Mouse (Mus musculus): ENCODE measurements around the gene Ubr4.

Gene Ubr4

DNA sequence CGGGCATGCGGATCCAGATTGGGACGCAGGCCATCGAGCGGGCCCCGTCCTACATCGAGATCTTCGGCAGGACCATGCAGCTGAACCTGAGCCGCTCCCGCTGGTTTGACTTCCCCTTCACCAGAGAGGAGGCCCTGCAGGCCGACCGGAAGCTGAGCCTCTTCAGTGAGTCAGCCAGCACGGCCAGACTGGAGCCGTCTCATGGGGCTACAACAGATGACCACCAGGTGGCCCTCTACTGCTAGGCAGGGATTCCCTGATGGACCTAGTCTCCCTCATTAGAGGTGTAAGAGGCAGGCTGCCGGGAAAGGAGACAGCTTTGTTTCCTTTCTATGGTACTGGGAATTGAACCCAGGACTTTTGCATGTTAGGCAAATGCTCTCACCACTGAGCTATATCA lies 77.8 kb downstream of the Ubr4 start:
- CTCF ChIA-PET: interaction anchor here (0.5 kb wide), 1 partner anchor 18 kb away, joined by 3 read pairs; no protein-coding TSS in a partner anchor

DNA sequence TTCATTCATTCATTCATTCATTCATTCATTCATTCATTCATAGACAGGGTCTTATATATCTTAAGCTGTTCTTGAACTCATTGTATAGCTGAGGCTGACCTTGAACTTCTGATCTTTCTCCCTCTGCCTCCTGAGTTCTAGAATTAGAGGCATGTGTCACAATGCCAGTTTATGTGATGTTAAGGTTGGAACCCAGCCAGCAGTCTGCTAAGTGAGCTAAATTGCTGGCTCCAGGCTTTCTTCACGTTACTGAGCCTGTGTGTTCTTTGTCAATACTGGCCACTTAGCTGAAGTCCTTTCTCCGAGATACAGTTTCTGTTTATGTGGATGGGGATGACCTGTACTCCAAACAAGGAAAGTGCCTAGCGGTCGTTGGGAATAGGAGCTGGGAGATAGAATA lies 78.5 kb downstream of the Ubr4 start:
- CTCF ChIA-PET: no interaction called here

DNA sequence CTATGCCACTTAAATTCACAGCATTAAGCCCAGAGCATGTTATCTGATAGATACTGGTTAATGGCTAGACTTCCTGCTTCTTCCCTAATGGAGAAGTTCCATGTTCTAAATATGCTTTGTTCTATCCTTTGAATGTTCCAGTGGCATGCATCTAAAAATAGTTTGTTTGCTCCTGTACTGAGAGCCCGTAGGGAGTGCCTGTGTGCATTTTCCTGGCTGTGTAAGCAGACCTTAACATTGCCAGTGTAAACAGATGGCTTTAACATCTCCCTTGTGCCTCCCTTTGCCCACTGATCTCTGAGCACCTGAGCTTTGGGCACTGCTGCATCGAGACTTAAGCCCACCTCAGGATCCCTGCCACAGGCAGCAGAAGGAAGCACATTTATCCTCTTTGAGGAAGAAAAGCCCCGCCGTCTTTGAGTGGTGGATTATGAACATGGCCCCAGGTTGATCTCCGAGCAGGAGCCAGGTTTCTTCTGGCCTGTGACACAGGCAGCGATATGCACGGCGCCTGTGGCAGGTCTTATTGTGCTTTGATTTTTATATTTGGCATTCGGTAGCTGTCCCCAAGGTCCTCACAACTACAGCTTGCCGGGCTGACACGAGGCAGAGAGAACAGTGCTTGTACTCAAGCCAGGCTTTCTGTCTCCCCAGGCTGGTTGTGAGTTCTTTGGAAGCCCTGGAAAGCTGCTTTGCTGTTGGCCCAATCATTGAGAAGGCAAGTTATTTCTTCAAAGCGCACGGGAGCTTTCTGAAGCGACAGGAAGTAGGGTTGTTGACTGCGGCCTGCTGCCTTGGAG lies 80.8 kb downstream of the Ubr4 start:
- CTCF ChIA-PET: no interaction called here

DNA sequence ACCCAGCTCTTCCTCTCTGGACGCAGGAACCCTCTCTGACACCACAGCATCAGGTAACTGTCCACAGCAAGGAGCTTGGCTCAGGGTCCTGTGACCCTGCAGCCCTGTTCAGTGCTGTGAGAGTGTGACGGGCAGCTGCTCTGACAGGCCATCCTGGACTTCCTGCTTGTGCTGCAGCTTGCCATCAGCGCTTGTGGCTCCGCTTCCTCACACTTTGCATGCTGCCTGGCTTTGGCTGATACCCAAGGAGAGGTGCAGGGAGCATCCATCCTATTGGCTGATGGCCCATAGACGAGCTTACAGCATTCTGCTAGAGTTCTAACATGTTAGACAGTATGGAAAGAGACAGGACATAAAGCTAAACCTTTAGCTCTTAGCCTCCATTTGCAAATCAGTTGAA lies 88.8 kb downstream of the Ubr4 start:
- CTCF ChIA-PET: no interaction called here

DNA sequence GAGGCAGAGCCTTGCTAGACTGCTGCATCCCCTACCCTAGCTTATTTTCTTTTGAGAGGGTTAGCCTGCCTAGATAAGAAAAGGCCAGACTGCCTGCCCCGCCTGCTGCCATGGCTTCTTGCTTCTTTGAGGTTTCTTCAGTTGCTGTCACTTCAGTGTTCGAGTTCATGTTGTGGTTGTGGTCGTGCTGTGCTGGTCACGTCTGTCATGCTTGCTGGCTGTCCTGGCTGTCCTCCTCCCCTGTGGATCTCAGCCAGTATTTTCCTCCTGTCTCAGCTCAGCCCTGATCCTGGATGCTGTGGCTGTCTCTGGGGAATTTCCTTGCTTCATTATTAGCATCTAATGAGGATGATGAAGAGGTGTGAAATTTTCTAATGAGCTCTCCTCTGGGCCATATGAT lies 89.4 kb downstream of the Ubr4 start:
- CTCF ChIA-PET: no interaction called here

DNA sequence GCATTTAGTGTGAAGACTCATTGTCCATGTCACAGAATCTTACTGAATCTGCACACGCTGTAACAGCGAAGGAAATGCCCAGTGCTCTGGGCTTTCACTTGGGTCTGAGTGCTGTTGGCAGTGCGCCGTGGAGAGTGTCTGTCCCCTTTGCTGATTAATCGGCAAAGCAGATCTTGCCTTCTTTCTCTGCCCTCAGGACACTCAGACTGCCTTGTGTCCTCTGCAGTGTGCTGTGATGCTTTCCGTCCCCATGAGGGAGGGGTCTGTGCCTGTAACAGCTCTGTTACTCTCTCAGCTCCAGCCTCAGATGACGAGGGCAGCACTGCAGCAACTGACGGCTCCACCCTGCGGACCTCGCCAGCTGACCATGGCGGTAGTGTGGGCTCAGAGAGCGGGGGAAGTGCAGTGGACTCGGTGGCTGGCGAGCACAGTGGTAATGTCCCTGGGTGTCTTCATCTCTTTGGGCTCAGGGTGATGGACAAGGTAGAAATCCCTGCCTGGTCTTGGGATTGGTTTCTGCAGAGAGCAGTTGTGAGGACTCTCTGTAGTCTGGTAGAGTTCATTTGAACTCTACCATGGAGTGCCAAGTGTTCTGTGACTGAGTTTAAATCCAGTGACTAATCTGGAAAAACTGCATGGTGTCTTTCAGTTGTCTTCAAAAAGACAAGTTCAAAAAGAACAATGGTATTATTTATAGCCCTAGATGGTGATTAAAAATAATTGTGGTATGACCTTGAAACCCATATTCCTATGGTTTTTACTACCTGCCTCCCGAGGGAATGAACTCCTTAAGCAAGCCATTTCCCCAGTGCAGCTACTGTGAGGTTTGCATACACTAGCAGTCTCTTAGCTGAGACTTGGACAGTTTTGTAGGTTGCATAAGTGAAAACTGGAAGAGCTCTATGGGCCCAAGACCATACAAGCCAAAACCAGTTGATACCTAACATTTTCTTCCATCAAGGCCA lies 90.3 kb downstream of the Ubr4 start:
- CTCF ChIA-PET: no interaction called here

DNA sequence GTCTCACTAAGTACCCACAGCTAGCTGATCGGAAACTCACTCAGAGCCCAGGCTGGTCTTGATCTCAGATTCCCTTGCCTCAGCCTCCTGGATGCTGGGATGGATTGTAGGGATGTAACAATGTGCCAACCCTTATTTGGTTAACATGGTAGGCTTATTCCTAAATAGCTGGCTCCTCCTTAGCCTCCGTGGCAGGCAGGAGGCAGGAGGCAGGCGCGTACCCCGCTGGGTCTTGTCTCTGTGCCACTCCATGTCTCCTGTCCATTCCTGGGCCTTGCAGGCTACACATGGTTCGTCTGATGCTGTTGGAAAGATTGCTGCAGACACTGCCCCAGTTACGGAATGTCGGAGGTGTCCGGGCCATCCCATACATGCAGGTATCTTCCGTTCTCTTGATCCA lies 91.9 kb downstream of the Ubr4 start:
- CTCF ChIA-PET: no interaction called here

DNA sequence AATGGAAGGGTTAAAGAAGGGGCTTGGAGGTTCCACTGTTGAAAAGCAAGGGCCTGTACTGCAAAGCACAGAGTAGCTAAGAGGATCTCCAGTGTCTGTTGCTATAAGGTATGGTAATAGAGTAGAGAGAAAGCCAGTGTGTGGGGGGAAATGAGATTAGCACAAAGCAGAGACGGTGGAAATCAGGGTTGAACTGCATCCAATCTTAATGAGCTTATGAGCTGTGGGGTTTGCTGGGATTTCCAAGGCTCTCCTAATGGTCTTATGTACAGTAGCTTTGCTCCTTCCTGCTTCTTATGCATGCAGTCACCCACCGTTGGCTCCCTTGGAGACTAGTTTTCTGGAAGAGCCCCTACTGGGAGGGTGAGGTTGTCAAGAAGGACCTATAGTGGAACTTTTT lies 93.8 kb downstream of the Ubr4 start:
- CTCF ChIA-PET: no interaction called here

DNA sequence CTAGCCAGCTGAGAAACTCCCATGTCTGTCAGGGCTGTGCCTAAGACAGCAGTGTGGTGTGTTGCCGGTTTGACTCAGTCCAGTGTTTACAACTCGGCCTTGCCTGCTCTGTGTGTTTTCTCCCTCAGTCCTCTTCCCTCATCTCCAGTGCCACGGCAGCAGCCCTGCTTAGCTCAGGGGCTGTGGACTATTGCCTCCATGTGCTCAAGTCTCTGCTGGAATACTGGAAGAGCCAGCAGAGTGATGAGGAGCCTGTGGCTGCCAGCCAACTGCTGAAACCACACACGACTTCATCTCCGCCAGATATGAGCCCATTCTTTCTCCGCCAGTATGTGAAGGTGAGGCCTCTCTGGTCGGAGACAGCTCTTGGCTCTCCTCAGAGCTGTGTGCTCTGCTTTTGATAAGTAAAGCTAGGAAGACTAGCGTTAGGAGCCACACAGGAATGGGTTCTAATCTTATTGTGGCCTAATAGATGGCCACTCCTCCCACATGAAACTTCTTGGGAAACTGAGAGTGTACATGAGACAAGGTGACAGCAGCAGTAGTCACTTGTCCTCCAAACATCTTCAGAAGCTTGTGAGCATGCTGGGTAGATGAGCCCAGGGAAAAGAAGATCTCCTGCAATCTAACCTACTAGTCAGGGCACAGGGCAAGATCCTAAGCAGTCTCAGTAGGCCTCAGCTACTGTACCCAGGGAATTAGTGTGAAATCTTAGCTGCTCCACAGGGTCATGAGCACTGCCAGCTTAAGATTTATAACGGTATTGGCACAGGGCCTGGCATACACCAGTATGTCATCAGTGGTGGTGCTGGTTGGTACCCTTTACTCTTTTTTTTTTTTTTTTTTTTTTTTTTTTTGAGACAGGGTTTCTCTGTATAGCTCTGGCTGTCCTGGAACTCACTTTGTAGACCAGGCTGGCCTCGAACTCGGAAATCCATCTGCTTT lies 94.6 kb downstream of the Ubr4 start:
- CTCF ChIA-PET: no interaction called here

DNA sequence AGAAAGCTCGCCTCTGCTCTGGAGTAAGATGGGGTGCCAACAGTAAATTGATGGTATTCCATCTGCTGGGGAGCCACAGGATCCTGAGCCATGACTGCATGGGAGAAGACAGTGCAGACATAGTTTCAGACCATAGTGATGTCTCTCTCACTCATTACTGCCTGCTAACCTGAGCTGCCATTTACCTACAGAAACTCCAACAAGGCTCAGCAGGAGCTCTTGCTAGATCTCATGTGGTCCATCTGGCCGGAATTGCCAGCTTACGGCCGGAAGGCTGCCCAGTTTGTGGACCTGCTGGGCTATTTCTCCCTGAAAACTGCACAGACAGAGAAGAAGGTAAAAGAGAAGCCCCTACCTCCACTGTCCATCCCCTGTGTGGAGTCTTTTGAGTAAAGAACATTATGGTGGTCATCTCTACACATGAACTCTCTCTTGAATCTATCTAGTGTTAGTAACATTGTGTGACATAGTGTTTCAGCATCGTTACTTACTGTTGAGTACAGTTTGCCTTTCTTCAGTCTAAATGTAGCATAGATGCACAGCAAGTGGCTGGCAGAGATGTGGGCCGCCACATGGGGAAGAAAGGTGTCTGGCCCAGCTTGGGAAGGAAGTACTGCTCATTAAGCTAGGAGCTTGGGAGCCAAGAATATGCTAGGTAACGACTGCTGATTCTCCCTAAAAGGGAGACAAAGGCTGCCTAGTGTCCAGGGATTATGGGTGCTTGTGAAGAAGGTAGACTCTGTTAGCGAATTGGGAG lies 100.7 kb downstream of the Ubr4 start:
- CTCF ChIA-PET: no interaction called here

DNA sequence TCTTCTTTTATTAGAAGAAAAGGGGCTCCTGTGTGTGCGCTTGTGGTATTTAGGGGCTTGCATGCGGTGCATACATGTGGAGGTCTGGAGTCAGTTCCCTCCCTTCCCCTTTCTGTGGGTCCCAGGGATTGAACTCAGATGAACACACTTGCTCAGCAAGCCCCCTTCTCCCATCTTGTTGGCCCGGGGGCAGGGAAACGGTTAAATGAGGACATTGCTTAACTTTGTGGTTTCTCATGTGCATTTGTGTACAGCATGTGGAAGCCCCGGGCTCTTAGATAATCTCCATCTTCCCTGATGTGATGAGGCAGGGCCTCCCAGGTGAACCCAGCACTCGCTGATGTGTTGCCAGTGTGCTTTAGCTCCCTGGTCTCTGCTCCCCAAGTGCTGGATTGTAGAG lies 101.9 kb downstream of the Ubr4 start:
- CTCF ChIA-PET: no interaction called here

DNA sequence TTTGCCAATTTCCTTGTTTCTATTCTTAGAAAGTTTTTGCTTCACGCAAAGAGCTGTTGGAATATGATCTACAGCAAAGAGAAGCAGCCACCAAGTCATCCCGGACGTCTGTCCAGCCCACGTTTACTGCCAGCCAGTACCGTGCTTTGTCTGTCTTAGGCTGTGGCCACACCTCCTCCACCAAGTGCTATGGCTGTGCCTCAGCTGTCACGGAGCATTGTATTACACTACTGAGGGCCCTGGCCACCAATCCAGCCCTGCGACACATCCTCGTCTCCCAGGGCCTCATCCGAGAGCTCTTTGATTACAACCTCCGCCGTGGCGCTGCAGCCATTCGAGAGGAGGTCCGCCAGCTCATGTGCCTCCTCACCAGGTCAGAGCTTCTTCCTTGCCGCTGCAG lies 107.6 kb downstream of the Ubr4 start:
- CTCF ChIA-PET: no interaction called here

DNA sequence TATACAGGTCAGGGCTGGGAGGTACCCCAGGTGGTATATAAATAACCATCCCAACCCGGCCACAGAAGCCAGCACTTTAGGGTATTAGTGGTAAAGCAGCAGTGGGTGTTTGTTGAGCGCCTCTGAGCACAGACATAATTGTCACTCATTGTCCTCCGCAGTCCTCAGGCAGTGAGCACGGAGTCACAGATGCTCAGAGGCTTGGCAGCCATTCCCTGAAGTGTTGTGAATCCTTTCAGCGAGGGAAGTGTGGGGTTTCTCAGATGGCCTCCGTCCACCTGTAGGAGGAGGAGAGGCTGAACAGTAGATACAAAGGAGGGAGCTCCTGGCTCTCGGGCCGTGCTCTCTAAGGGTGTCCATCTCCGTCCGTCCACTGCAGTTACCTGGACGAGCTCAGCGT lies 111.8 kb downstream of the Ubr4 start:
- CTCF ChIA-PET: no interaction called here

DNA sequence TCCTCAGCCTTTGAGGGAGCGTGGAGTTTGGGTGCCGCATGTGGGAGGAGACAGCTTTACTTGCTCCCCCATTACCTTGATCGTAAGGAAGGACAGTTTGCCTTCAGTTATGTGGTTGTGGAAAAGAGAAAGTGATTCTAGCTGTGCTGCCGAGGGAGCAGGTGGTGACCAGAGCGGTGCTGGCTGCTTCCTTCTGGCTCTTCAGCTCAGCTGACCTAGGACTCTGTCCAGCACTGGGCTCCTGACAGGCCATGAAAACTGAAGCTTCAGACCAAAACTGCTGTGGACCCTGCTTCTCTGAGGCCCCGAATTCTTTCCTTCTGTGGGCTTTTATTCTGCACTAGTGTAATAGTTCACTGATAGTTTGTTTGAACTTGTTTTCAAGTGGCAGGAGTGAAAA lies 114.1 kb downstream of the Ubr4 start:
- CTCF ChIA-PET: no interaction called here

DNA sequence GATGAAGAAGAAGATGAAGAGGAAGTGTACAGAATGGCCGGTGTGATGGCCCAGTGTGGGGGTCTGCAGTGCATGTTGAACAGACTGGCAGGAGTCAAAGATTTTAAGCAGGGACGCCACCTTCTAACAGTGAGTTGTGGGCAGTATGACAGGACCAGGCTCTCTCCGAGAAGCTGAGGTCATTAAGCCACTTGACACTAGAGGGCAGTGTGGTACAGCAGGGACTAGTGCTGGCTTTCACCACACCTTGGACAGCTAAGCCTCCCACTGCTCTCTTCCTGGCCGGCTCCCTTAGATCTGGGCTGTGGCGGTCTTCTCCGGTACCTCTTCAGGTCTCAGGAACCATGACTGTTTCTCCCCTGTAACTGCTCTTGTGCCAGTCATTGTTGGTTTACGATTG lies 117.8 kb downstream of the Ubr4 start:
- CTCF ChIA-PET: interaction anchor here (0.6 to 1.6 kb wide), 2 partner anchors 33 to 170 kb away, joined by 3 to 4 read pairs; no protein-coding TSS in a partner anchor

DNA sequence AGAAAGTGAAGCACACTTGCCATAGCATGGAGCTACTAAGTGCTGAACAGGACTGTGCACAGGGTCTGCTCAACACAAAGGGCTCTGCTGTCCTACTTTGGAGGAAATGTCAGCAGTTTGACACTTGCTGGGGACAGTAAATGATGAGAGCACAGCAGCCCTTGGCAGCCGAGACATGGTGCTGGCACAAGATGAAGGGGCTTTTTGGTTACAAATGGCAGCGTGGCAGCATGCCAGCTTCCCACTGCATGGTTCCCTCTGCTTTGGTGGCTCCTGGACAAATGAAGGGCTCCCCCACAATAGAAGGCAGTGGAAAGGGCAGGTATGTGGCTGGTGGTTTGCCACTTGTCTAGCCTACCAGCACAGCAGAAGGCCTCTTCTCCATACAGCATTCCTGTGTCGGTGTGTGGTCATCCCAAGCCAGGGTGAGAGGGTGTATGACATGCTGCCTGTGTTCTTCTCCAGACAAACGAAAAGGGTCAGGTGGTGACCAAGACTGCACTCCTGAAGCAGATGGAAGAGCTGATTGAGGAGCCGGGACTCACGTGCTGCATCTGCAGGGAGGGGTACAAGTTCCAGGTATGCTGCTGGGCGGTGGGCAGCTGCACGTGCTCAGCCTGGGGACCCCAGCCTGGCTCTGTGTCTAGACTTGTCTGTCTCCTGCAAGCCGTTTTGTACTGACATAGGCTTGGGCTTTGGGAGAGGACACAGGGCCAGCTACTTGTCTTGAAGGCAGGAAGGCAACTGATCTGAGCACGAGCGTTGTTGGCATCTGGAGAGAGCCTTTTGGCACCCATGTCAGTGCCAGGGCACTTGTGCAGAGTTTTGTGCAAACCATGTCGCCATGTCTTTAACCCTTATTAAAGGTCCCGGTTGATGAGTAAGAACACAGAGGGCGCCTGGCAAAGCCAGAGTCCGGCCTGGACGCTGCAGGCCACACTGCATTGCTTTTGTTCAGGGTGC lies 124.5 kb downstream of the Ubr4 start:
- CTCF ChIA-PET: interaction anchor here (0.7 kb wide), 1 partner anchor 76 kb away, joined by 3 read pairs; no protein-coding TSS in a partner anchor

DNA sequence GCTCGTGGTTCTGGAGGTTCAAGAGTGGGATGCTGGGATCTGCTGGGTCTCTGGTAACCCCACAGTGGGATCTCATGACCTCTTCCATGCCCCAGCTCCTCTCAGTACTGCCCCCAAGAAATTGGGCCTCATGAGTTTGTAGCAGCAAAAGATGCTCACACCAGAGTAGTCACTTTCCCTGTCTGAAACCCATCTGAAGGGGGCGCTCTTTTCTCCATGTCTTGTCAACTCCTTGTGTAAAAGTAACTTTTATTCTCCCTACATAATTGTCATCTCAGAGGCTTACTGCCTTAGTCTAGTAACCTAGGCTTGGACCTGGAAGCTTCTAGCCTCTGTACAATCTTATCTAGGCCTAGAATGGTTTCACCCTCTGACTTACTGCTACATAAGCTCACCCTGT lies 125.6 kb downstream of the Ubr4 start:
- CTCF ChIA-PET: no interaction called here

DNA sequence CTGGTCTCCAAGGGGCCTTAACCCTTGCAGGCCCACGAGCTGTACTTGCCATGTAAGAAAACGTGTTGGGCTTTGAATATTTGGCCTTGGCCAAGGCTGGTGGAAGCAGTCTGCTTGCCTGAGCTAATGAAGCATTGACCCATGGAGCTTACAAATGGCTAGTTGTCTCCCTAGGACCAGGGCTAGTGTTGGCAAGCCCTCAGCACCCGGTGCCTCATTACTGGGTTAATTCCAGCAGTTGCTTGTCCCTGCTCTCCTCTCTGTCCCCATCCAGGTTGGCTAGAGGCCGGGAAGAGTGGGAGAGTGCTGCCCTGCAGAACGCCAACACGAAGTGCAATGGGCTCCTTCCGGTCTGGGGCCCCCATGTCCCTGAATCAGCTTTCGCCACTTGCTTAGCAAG lies 126.8 kb downstream of the Ubr4 start:
- CTCF ChIA-PET: no interaction called here

DNA sequence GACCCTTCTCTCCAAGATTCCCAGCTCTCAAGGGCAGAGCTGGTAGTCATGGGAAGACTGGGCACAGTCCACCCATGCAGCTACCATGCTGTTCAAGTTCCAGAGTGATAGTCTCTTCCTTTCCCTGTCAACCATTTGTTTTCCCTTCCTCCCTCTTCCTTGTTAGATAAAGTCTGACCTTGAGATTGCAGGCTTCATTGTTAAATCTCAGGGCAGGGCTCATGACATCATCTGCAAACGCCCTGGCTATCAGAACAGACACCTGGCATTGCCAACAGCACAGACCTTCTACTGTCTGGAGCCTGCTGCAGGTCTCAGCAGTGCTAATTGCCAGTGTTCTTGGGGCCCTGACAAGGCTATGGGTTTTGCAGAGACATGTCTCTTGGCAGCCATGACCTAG lies 129.0 kb downstream of the Ubr4 start:
- CTCF ChIA-PET: no interaction called here
